Mouse (Mus musculus) kidney, adult 2 months (tissue): ENCODE data around the gene Prrg2. TPM values are rescaled to one million over a fixed set of nuclear protein-coding genes. Genes with fewer than 3 reads are reported as not detected.

Experiments used
- DNase-seq: peaks from one replicate; pipeline ENCODE4 v3.0.0; 2021
- H3K27ac ChIP-seq: fragments of 200-500 bp; 2 replicates; pipeline ENCODE4 v1.5.1; 2012; ENCODE audit warnings: low read depth, low read length, control low read depth, inconsistent platforms; ENCODE audit not compliant: insufficient read depth
- H3K27me3 ChIP-seq: fragments of 200-500 bp; replicated peaks from 2 replicates; pipeline ENCODE4 v1.6.1; 2012; ENCODE audit warnings: mild to moderate bottlenecking, moderate library complexity, low read length, inconsistent platforms; ENCODE audit not compliant: control insufficient read depth, insufficient read depth
- H3K36me3 ChIP-seq: fragments of 200-500 bp; 2 replicates; pipeline ENCODE4 v1.6.1; 2012; ENCODE audit warnings: mild to moderate bottlenecking, moderate library complexity, low read length, inconsistent platforms; ENCODE audit not compliant: control insufficient read depth, insufficient read depth
- H3K4me1 ChIP-seq: fragments of 200-500 bp; 2 replicates; pipeline ENCODE4 v1.6.1; 2011; ENCODE audit warnings: low read length; ENCODE audit not compliant: control insufficient read depth, insufficient read depth
- H3K4me3 ChIP-seq: fragments of 200-500 bp; 2 replicates; pipeline ENCODE4 v1.5.1; 2011; ENCODE audit warnings: mild to moderate bottlenecking, low read depth, low read length, control low read depth; ENCODE audit not compliant: insufficient read depth
- CTCF ChIP-seq: fragments of 200-500 bp; conservative IDR thresholded peaks from 2 replicates; pipeline ENCODE4 v1.5.1; 2011; ENCODE audit warnings: low read depth, mild to moderate bottlenecking, control low read depth, low read length, moderate library complexity, mixed read lengths; ENCODE audit not compliant: insufficient read depth, insufficient read length
- POLR2A ChIP-seq: fragments of 200-500 bp; IDR thresholded peaks from one replicate; pipeline ENCODE4 v1.6.1; 2011; ENCODE audit warnings: low read depth, low read length, control low read depth
- WGBS: fragments of 180-500 bp; shearing (Covaris S2); methylation state at CpG from one replicate; pipeline ENCODE4 v1.1.7; 2018; 5-methylcytosine and 5-hydroxymethylcytosine counted together
- polyA plus RNA-seq: library from polyadenylated mRNA; depleted of rRNA; stranded (reverse); fragments of >200 nt; gene quantifications from 2 replicates; pipeline ENCODE4 v1.2.3, GENCODE M21; 2012

The Prrg2 gene
- polyA plus RNA-seq, 1 experiment, result 80.9 TPM

DNA sequence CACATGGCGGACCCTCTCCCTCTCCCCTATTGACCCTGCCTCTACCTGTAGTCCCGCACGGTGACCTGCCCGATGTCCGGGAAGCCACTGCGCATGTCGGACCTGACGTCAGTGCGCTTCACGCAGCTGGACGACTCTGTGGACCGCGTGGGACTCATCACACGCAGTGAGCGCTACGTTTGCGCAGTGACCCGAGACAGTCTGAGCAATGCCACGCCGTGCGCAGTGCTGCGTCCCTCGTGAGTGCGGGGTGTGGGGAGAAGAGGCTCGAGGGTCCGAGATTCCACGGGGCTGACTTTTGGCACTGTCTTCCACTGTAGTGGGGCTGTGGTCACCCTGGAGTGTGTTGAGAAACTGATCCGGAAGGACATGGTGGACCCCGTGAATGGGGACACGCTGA, 14.0 kb upstream of the Prrg2 start:
- H3K36me3 ChIP-seq, result no peaks in the 10 kb centered on the region
- 92% methylated on average over 30 of the region's 30 CpGs for WGBS
- no peak overlapping the region for H3K27ac ChIP-seq
- no peak for TF ChIP-seq CTCF
- no peak for TF ChIP-seq POLR2A
- H3K4me3 ChIP-seq, result no peak overlapping the region
- H3K27me3 ChIP-seq, result no peaks in the 10 kb centered on the region
- no peaks in the 10 kb centered on the region for H3K4me1 ChIP-seq
- DNase-seq, result no peak

DNA sequence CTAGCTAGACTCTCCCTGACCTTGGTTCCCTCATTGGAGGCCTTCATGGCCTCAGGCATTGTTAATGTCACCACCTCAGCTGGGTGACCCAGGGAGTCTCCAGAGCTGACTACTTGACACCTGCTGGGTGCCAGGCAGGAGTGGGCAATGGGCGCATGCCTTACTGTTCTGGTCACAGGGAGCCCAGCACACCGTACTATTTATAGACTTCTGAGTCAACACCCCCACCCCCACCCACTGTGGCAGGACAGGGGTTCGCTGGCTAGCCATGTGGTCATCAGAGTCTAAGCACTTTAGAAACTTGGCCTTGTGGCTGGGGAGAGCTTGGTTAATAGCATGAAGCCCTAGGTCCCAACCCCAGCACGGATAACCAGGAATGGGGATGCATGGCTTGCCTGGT, 12.9 kb upstream of the Prrg2 start:
- H3K4me3 ChIP-seq, result no peak overlapping the region
- H3K27me3 ChIP-seq, result no peaks in the 10 kb centered on the region
- 34% methylated on average over 4 of the region's 4 CpGs for WGBS
- no peaks in the 10 kb centered on the region for H3K4me1 ChIP-seq
- no peaks in the 10 kb centered on the region for H3K36me3 ChIP-seq
- no peak for DNase-seq
- peak overlapping the region; percentile 3; the same call in 1 of the 2 replicates for H3K27ac ChIP-seq
- TF ChIP-seq CTCF (no peak), POLR2A (no peak)

DNA sequence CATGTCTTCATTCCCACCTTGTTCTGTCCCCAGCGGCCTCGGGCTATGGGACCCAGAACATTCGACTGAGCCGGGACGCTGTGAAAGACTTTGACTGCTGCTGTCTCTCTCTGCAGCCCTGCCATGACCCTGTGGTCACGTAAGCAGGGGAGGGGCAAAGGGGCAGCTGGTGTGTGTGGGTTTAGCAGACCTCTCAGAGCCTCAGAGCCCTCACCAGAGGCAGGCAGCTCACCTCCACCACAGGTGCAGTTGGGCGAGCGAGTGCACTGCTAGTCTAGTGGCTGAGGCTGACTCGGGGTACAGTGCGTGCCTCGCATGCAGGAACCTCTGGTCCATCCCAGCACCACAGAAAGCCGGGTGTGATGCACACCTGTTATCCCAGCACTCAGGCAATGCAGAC, 11.5 kb upstream of the Prrg2 start:
- Histone ChIP-seq H3K27ac (no peak overlapping the region), H3K27me3 (no peaks in the 10 kb centered on the region), H3K4me1 (no peaks in the 10 kb centered on the region), H3K36me3 (no peaks in the 10 kb centered on the region), H3K4me3 (no peak overlapping the region)
- no peak for DNase-seq
- 91% methylated on average over 12 of the region's 12 CpGs for WGBS
- TF ChIP-seq CTCF, result no peak
- TF ChIP-seq POLR2A, result no peak

DNA sequence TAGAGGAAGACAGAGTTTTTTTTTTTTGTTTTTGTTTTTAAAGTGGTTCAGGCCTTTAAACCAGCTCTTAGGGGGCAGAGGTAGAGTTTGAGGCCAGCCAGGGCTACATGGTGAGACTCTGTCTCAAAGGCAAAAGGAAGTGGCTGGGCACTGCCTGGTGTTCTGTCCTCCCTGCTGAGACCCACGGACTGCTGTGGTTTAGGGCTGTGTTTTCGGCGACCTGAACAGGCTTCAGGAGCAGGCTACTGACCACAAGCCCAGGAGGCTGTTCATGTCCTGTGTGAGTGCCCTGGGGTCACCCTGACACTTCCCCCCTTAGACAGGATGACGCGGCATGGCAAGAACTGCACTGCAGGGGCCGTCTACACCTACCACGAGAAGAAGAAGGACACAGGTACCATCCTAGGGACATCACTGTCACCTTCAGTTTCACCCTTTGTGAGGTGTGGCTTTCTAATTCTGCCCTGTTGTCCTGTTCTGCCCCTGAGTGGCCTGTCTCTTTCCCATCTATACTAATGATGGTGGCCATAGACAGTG, 10.8 kb upstream of the Prrg2 start:
- DNase-seq, result no peak
- 79% methylated on average over 7 of the region's 7 CpGs for WGBS
- Histone ChIP-seq H3K4me3 (no peak overlapping the region), H3K36me3 (no peaks in the 10 kb centered on the region), H3K4me1 (no peaks in the 10 kb centered on the region), H3K27ac (no peak overlapping the region), H3K27me3 (no peaks in the 10 kb centered on the region)
- TF ChIP-seq POLR2A, result no peak
- TF ChIP-seq CTCF, result no peak

DNA sequence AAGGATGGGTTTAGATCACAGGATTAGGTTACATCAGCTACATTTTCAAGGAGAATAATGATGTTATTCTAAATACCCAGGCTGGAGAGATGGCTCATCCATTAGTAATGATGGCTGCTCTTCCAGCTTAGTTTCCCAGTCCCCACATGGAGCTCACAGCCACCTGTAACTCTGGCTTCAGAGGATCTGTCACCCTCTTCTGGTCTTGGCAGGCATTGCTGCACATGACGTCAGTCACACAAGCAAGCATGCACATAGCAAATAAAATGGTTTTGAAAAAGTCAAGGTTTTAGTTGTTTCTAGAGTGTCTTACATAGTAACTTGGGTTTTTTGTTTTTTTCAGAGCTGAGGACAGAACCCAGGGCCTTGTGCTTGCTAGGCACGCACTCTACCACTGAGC, 9.8 kb upstream of the Prrg2 start:
- DNase-seq, result peak; percentile 38
- no peak overlapping the region for H3K4me3 ChIP-seq
- H3K27me3 ChIP-seq, result no peaks in the 10 kb centered on the region
- 69% methylated on average over 2 of the region's 2 CpGs for WGBS
- no peak overlapping the region for H3K27ac ChIP-seq
- no peaks in the 10 kb centered on the region for H3K36me3 ChIP-seq
- TF ChIP-seq CTCF, result peak; percentile 66
- TF ChIP-seq POLR2A, result no peak
- no peaks in the 10 kb centered on the region for H3K4me1 ChIP-seq

DNA sequence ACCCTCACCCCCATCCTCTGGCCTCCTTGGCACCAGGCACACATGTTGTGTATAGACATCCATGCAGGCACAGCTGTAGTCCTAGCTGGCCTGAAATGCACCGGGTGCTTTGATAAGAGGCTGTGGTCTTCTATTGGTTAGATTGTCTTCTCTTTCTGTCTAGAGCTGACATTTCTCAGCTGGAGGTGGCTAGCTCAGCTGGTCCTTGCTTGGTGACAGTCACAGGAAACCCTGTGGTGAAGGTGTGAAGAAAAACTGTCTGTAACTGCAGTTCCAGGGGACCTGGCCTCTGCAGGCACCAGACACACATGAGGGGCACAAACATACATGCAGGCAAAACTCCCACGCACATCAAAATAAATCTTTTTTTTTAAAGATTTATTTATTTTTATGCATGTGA, 7.2 kb upstream of the Prrg2 start:
- no peaks in the 10 kb centered on the region for H3K36me3 ChIP-seq
- no peaks in the 10 kb centered on the region for H3K27me3 ChIP-seq
- no peak for TF ChIP-seq CTCF
- TF ChIP-seq POLR2A, result no peak
- WGBS, result 79% methylated on average over 2 of the region's 2 CpGs
- H3K4me3 ChIP-seq, result no peak overlapping the region
- H3K4me1 ChIP-seq, result no peaks in the 10 kb centered on the region
- H3K27ac ChIP-seq, result no peak overlapping the region
- no peak for DNase-seq

DNA sequence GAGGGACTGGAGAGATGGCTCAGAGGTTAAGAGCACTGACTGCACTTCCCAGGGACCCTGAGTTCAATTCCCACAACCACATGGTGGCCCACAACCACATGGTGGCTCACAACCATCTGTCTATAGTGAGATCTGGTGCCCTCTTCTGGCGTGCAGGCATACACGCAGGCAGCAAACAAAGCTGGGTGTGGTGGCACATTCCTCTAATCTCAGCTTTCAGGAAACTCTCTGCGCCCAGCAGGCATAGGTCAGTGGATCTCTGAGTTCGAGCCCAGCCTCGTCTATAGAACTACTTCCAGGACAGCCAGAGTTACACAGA, 5.5 kb upstream of the Prrg2 start:
- no peaks in the 10 kb centered on the region for H3K27me3 ChIP-seq
- 21% methylated on average over 5 of the region's 5 CpGs for WGBS
- peak; percentile 65 for DNase-seq
- H3K4me1 ChIP-seq, result no peaks in the 10 kb centered on the region
- H3K4me3 ChIP-seq, result no peak overlapping the region
- TF ChIP-seq CTCF (peak; percentile 87), POLR2A (no peak)
- H3K27ac ChIP-seq, result no peak overlapping the region
- H3K36me3 ChIP-seq, result no peaks in the 10 kb centered on the region

DNA sequence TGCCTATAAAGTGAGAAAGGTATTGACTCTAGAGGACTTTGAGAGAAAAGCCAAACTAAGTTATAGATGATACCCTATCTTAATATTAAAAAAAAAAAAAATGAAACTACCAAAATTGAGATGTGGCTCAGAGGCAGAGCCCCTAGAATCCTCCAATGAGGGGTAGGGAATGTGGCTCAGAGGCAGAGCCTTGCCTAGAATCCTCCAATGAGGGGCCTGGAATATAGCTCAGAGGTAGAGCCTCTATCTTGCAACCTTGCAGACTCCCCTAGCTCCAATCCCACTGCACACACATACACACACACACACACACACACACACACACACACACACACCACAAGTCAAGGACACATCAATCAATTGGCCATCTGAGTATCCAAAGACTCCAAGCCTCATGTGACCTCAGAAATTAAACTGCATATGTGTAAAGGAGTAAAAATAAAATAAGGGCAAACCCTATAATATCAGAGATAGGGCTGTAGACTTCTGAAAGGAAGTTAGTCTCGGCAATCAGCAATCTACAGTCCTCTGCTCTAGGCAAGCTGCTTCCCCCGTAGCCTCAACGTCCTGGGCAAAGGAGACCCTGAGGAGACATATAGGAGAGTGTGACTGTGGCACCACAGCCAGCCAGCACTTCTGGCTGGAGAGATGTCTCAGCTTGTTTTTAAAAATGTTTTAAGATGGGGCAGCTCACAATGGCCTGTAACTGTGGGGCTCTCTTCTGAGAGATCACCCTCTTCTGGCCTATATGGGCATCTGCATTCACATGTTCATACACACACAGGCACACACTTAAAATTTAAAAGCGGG, 4.9 kb upstream of the Prrg2 start:
- H3K4me3 ChIP-seq, result no peak overlapping the region
- no peaks in the 10 kb centered on the region for H3K36me3 ChIP-seq
- no peaks in the 10 kb centered on the region for H3K27me3 ChIP-seq
- WGBS, result 88% methylated on average over 4 of the region's 4 CpGs
- TF ChIP-seq CTCF (no peak), POLR2A (no peak)
- DNase-seq, result no peak
- no peak overlapping the region for H3K27ac ChIP-seq
- no peaks in the 10 kb centered on the region for H3K4me1 ChIP-seq
